Mouse (Mus musculus) layer of hippocampus, postnatal 36 days (tissue): Measurements from ENCODE around the gene Akap1. TPM values are rescaled to one million over a fixed set of nuclear protein-coding genes. Genes with fewer than 3 reads are reported as not detected.

Source experiments
- DNase-seq, 2 experiments: peaks; one replicate each; pipeline ENCODE4 v3.0.0; 2022
- total RNA-seq, 2 experiments: library from RNA; stranded (reverse); gene quantifications; 2 replicates each; pipeline ENCODE4 v1.2.3; 2021

Gene Akap1
- total RNA-seq, 2 experiments from 2014 or later = 38.1 to 40.0 TPM

DNA sequence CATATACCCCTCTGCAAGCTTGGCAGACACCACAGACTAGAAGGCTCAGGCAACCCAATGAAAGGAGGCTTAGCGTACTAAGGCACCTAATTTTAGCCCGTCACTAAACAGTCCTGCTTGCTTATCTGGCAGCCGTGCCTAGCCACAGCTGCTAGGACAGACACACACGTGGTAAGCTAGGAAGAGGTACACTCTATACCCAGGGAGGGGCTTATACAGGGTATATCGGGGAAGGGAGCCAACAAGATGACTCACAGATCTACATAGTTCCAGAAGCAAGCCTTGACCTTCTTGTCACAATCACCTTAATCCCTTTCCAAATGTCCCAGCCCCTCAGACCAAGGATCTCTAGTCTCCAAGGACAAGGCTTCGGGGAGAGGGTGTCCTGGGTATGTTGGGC, 23.0 kb downstream of the Akap1 start:
- DNase-seq = no peak

DNA sequence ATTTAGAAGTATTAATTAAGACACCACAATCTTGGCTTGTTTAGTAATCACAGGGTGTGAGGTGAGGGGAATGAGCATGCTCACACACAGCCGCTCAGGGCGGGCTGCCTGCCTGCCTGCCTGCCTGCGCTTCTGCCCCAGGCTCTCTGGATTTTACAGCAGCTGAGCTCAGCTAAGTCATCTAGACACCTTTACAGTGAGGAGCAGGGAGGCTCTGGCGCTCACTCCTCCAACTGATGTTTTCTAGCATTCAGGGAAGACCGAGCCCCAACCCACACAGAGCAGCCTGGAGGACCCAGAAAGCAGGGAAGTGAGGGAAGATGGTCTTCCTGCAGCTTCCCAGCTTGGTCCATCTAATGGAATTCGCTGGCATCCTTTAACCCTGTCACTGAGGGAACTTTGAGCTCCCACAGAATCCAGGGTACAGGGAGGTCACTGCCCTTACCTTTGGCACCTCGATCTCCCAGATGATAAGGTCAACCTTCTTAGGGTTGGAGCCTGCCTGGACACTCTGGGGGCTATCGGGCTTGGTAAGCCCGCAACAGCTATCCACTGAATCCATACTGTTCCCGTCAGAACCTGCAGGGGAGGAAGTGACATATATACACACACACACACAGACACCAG, 23.5 kb downstream of the Akap1 start:
- DNase-seq = no peak

DNA sequence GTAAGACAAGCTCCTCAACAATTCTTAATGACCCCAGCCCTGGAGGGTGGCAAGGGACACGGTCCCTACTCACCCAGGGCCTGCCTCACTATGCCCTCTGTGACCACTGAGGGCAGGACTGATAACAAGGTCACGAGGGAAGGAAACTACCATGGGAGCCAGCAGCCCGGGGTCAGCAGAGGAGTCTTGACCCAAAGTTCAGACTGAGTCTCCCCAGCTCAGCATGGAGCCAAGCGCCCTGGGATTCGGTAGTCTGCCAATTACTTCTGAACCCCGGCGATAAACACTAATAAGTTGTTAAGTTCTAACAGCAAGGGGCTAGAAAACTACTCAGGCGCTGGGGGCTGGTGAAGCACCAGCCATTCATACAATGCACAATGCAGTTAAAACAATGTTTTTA, 24.1 kb downstream of the Akap1 start:
- no peak for DNase-seq

DNA sequence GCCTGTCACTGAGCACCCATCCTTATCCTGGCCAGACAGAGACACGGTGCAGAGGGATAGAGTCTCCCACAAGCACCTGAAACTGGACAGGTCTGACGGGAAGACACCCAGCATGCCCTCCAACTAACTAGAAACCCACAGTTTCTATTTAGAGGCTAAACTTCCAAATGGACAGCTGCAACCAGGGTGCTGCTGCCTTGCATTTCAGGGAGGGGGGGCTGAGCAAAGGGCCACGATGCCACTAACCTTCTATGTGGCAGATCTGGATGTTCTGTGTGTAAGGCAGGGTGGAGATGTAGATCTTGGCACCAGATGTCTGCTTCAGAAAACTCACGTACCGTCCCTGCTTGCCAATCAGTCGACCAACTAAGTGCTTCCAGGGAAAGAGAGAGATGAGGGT, 25.0 kb downstream of the Akap1 start:
- no peak for DNase-seq

DNA sequence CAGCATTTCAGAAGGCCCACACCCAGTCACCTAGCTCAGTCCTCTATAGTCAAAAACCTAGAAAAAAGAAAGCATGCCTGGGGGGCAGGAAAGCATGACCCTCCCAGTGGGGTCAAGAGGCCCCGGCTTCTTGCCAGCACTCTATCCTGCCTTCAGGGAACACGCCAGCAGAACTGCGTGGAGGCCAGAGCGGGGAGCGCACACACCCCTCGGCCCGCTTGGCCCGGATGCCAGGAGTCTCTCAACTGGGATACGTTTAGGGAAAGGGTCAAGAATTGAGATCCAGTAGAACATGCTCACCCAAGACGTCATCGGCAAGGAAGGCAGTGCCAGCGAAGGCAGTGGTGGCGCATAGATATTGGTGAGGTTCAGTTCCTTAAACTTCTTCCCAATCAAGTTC, 25.8 kb downstream of the Akap1 start:
- DNase-seq = no peak

DNA sequence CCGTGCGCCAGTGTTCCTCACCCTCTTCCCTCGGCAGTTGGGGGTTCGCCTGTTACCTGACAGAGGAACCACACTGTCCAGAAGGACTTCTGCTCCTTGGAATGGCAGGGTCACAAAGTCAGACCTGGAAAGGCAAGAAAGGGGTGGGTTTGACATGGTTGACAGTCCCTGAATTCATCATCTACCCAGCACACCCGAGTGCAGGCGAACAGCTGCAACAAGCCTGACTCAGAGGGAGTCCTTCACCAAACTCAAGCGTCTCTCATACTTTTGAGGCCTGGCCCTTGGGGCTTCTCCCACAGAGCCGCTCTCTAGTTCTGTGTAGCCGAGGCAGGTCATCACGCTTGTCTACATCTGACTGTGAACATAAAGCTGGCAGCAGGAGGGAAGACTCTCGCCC, 29.8 kb downstream of the Akap1 start:
- no peak for DNase-seq

DNA sequence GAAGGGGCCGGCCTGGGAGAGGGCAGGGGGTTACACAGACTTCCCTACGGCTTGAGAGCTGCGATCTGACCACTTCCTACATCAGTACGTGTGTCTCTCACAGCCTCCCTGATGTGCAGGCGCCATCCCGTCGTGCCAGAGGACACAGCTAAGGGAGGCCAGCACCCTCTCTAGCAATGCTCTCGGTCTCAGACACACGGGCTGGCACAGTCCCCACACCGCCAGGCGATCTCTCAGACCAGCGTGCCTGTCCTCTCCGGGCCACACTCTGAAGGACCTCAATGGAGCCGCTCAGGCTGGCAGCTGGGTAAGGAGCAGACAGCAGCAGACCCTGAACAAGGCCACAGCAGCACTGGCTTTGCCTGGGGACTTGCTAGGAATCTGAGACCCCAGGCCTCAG, 30.3 kb downstream of the Akap1 start:
- no peak for DNase-seq

DNA sequence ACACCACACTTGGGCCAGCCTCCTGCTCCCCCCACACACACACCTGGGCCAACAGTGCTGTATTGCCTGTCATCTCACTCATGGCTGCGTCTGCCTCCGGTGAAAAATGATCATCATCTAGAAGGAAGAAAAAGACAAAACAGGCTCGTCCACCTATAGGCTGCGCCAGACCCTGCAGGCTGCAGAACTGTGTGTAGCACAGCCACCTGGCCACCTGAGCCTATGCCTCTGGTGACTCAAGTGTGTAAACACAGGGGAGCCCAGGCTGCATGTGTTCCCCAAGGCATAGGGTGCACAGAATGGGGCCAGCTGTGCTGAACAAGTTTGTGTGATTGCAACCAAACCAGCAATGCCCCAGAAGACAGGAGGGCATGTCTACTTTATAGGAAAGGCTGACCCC, 31.3 kb downstream of the Akap1 start:
- no peak for DNase-seq

DNA sequence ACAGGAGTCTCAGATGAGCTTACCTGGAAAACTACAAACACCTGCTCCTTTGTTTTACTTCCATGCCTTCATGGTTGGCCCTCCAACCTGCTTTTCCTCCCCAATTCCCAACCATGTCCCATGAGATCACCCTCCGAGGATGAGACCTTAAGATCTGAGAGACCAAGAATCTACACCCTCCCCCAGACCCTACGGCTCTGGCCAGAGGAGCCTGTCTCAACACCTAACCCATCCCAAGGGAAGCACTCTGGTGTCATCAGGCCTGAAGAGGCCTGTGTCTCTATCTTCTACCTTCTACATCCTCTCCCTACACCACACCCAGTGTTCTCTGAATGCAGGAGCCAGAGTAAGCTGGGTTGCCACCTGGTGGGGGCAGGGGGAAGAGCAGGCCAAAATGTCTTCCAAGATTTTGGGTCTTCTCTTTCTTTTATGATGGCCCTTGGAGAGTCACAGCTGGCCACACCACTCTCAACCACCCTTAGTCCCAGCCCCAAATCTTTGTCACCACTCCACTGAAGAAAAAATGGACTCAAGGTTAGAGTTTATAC, 34.1 kb downstream of the Akap1 start:
- no peak for DNase-seq

DNA sequence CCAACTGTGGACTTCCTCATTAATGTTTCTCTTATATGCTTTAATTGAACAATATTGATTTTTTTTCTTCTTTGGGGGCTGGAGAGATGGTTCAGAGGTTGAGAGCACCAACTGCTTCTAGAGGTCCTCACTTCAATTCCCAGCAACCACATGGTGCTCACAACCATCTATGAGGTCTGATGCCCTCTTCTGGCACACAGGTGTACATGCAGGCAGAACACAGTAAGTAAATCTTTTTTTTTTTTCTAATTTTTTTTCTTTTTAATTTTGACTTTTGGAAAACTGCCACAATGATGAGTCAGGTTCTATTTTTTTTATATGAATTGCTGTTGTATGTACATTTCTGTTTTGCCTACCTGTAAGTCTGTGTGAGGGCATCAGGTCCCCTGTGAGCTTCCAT, 35.9 kb downstream of the Akap1 start:
- no peak for DNase-seq

DNA sequence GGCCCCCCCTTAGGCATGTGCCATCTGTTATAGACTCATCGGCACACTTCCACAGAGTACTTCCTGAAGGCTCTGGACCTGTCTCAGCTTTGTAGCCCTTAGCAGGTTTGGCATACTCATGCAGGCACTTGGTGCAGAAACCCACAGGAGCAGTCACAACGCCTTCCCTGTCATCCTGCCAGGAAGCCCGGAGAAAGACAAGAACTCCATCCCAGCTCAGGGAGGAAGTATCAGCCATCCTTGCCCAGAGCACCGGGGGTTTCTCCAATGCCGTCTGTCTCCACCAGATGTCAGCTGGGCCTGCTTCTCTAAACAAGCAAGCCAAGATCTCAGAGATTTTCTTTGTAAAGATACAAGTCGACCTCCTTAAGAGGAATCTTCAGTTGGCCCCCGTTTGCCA, 38.5 kb downstream of the Akap1 start:
- DNase-seq = peak in 1 of 2 experiments; percentile 24

DNA sequence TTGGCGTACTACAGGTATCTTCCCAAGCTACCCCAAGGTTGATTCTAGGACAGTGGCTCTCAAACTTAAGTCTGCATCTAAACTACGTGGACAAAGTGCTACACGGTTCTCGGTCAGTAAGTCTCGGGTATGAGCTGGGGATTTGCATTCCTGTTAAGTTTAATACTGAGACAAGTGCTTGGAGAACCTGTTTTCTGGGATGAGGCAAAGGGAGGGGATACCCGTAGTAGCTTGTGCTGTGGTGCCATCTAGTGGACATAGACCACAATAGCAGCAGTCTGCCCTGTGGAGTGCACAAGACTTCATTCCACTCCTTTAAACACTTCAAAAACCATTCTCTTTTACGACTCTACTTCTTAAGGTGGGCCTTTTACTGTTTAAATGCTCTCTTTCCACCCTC, 41.4 kb downstream of the Akap1 start:
- DNase-seq = peak; percentile 65 to 73

DNA sequence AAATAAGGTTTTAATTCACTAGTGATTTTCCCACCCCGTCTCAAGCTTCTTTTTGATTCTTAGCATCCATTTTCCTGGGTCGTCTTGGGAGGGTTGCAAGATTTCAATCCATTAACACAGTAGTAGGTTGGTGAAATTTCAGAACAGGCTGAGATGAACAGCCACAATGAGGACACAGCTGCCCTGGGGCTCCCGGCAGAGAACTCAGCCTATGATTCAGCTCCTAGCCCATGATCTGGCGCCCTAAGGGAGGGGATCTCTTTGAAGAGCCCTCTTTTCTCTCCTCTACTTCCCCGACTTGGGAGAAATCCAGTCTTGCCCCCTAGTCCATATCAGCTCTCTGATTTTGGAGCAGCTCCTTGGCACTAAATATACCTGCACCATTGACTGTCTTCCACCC, 41.9 kb downstream of the Akap1 start:
- DNase-seq = no peak

DNA sequence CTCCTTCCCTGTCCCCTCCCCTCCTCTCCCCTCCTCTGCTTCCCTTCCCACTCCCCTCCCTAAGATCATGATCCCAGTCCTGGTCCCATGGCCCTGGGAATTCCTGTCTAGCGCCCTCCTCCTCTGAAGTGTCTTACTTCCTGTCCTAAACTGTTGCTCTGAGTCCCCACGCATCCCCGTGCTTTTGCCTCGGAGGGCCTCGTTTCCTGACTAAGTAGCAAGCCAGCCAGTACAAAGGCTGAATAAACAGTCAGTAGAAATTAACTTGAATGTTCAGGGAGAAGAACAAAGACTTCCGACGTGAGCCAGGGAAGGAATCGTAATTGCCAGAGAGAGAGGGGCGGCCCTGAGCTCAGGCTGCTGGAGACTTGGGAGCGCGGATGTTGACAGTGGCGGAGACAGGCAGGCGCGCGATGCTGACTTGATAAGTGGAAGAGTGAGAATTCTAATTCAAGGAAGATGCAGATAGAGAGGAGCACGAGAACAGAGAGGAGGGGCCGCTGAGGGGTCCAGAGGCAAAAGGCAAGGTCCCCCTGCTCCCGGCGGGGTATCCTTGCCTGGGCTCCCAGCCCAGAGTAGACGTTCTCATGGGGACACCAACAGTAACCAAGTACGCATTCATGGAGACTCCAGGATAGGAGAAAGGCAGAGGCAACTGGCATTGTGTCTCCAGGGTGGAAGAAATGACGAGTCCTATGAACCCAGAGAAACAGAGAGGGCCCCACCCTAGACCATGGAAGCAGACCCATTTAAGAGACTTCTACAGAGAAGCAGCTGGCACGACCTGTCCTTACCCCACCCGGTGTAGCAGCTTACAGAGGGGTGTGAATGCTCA, 43.4 kb downstream of the Akap1 start:
- no peak for DNase-seq

DNA sequence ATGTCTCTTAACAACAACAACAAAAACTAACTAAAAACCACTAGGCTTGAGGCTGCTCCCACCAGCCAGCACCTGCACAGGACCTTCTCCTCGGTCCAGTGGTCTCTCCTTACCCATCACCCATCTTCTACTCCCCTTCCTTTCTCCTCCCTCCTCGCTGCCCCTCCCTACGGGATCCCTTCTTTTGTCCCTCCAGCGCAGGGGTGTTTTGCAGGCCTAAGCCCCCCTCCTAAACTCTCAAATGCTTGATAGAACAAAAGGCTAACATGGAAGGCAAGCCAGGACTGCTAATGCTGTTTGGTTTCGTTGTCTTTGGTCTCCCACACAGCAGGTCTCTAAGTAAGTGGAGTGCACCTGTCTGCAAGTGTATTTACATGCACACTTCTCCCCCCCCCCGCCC, 44.1 kb downstream of the Akap1 start:
- no peak for DNase-seq

DNA sequence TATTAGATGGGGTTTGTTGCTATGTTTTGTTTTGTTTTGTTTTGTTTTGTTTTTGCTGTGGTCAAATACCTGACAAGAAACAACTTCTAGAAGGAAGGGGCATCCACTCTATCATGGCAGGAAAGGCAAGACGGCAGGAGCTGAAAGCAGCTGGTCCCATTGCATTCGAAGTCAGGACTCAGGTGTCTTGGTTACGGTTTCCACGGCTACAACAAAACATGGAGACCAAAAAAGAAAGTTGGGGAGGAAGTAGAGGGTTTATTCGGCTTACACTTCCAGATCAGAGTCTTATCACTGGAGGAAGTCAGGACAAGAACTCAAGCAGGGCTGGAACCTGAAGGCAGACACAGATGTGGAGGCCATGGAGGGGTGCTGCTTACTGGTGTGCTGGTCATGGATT, 47.3 kb downstream of the Akap1 start:
- no peak for DNase-seq

DNA sequence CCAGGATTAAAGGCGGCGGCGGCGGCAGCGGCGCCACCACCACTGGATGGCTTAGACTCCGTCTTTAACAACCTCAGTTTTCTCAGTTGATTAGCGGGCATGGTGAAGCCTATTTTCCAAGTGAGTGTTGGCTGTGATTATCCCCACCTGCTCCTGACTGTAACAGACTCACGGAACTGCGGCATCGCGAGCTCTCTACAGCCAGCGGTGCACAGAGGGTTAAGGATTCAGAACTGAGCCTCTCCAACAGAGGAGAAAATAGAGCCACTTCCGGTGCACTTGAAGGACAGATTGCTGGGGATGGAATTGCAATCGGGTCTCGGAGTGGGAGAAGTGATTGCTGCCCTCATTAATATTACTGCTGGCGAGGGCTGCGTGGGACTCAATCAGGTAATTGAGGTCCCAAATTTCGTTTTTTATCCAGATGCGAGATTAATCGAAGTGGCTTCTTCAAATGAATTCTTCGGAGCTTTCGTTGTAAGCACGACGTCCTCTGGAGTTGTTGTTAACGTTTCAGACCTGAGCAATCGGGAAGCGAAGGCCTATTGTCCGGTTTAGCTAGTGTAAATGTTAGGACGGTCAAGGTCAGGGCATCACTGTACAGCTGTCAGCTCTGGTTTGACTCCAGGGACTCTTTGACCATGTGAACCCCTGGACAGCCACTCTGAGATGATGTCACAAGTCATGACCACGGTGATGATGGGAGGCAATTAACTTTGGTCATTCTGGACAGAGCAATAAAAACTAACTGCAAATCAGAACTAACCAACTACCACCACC, 61.0 kb downstream of the Akap1 start:
- DNase-seq = no peak

DNA sequence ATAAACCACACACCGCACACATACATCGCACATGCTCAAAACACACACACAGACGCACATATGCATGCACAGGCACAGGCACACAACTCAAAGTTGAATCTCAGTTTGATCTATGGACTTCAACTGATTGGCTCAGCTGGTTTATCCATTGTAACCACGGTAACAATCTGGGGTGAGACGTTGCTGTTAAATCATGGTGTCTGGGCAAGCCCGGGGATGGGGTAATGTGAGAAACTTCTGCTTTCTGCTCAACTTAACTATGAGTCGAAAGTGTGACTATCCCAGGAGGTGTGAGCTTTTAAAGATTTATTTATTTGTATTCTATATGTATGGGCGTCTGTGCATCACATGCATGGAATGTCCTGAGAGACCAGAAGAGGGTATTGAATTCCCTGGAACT, 68.2 kb downstream of the Akap1 start:
- no peak for DNase-seq

DNA sequence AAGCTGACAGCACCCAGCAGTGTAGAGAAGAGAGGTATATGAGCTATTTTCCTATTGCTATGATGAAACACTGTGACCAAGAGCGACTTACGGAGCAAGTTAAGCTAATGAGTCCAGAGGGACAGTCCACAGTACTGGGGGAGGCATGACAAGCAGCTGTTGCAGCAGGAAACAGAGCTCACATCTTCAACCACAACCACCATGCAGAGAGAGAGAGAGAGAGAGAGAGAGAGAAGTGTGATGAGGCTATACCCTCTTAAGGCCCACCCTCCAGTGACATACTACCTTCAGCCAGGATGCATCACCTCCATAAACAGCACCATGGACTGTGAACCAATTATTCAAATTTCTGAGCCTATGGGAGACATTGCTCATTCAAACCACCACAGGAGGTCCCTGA, 74.5 kb downstream of the Akap1 start:
- no peak for DNase-seq

DNA sequence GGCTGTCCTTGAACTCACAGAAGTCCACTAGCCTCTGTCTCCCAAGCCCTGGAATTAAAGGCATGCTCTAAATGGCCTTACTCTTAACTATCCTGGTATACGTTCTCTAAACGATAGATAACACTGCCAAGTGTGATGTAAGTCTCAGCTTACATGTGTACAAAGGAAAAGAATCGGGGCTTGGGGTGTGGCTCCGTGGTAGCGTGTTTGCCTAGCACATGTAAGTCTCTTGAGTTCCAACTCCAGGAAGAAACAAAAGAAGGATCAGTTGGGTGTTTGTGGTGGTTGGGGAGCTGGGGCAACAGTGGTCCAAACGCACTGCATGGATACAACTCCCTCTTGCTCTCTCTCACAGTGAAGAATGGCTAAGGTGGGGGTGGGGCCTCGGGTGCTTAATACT, 77.6 kb downstream of the Akap1 start:
- no peak for DNase-seq

DNA sequence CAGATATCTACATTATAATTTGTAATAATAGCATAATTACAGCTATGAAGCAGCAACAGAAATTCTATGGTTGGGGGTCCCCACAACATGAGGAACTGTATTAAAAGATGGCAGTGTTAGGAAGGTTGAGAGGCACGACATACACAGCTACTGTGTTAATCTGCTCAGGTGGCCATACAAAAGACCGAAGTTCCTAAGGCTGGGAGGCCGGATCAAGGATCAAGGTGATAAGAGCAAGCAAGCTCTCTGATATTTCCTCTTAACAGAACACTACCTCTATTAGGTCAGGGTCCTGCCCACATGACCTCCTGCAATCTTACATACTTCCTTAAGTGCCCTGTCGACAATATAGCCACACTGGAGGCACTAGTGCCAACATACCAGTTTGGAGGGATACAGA, 80.9 kb downstream of the Akap1 start:
- no peak for DNase-seq

DNA sequence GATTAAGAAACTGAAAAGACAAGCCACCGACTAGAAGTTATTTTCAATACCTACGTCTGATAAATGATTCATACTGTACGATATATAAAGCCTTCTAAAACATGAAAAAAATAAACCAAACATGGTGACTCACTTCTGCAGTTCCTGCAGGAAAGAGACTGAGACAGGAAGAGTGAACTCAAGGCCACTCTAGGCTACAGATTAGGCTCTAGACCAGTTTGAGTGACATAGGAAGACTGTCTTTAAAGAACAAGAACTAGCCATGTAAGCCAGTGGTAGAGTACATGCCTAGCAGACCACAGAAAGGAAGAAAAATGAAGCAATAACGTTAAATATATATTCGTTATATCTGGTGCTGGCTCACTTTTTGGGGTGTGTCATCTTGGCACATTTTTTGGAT, 81.9 kb downstream of the Akap1 start:
- no peak for DNase-seq
